Mouse (Mus musculus): ENCODE results near the gene Usp9y.

Gene Usp9y

DNA sequence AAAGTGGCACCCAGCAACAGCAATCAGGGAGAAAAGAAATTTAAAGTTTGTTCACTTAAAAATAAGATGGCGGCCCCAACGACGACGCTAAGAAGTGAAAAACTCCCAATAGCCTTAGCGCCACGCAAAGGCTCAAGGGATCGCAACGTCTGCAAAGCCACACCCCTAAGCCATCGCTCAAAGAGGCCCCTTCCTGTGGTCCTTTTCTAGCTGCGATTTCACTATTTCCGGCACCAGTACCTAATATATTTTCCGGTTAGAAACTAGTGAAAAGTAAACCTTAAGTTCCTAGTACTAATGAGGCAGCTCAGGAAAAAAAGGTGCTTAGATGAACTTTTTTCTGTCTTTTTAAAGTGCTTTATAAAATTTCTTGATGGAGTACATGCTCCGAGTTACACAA, at the start of gene Usp9y:
TSS of gene Usp9y (minus strand) at position 101 of the 400 bp plus-strand sequence.
- no peak for DNase-seq

- no peak for DNase-seq
These were observed 165.9 kb downstream of the Usp9y start for GRCm38 (mm10) chrY:1293708-1294107.

DNA sequence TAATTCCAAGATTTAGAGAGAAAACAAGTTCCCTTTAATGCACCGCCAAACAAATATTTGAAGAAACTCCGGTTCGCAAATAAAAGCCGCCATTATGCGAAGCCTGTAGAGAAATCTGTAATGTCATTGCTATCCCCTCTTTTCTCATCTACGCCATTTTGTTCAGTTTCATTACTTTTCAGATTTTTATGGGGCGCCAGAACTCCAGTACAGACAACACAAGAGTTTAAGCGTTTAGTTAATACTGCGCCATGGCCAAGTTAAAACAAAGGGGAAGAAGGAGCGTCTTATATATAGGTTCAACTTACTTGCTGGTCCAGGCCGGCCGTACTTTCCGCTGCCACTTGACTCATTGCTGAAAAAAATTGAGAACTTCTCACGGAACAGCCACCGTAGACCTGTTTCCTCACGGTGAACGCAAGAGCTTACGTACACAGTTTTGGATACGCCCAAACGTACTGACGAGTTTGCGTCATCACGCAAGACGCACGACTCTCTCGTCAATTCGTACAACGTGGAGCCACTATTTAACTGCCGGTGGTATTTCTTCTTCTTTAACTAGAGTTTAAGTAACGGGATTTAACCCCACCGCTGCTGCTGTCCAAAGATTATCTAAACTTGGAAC, 173.3 kb downstream of the Usp9y start, which contains the start of gene Ddx3y:
TSS of gene Ddx3y (minus strand) at position 459 of the 625 bp plus-strand sequence.
- peak; percentile 80 for DNase-seq

- DNase-seq = peak; percentile 14
These were observed 173.8 kb downstream of the Usp9y start for GRCm38 (mm10) chrY:1285735-1286134.

All from cerebellum, adult 9-11 months (tissue).